Mouse (Mus musculus) small intestine, adult 2 months (tissue): ENCODE data around the gene Spred2. TPM values are rescaled to one million over a fixed set of nuclear protein-coding genes. Genes with fewer than 3 reads are reported as not detected.

Experiments
- H3K27ac ChIP-seq: fragments of 200-500 bp; 2 replicates; pipeline ENCODE4 v1.5.1; 2012; ENCODE audit warnings: low read depth, low read length, control low read depth, inconsistent platforms; ENCODE audit not compliant: insufficient read depth
- H3K27me3 ChIP-seq: fragments of 200-500 bp; 2 replicates; pipeline ENCODE4 v1.6.1; 2012; ENCODE audit warnings: mild to moderate bottlenecking, moderate library complexity, low read length, inconsistent platforms; ENCODE audit not compliant: control insufficient read depth, insufficient read depth
- H3K36me3 ChIP-seq: fragments of 200-500 bp; 2 replicates; pipeline ENCODE4 v1.6.1; 2012; ENCODE audit warnings: mild to moderate bottlenecking, low read length, control low read depth, inconsistent platforms; ENCODE audit not compliant: control insufficient read depth, insufficient read depth
- H3K4me1 ChIP-seq: fragments of 200-500 bp; 2 replicates; pipeline ENCODE4 v1.6.1; 2012; ENCODE audit warnings: low read length, inconsistent platforms, mixed read lengths; ENCODE audit not compliant: control insufficient read depth, insufficient read depth, insufficient read length
- H3K4me3 ChIP-seq: fragments of 200-500 bp; 2 replicates; pipeline ENCODE4 v1.5.1; 2012; ENCODE audit warnings: low read depth, mild to moderate bottlenecking, control low read depth, inconsistent platforms, low read length, moderate library complexity
- CTCF ChIP-seq: fragments of 200-500 bp; IDR thresholded peaks from 2 replicates; pipeline ENCODE4 v1.5.1; 2012; ENCODE audit warnings: low read depth, mild to moderate bottlenecking, control low read depth, inconsistent platforms, low read length, moderate library complexity, mixed read lengths; ENCODE audit not compliant: insufficient replicate concordance, insufficient read length; ENCODE audit errors: extremely low read depth
- POLR2A ChIP-seq: fragments of 200-500 bp; IDR thresholded peaks from 2 replicates; pipeline ENCODE4 v1.6.1; 2012; ENCODE audit warnings: low read depth, mild to moderate bottlenecking, control low read depth, inconsistent platforms, low read length, moderate library complexity
- WGBS: fragments of 180-500 bp; shearing (Covaris S2); methylation state at CpG from one replicate; pipeline ENCODE4 v1.1.7; 2018; 5-methylcytosine and 5-hydroxymethylcytosine counted together
- polyA plus RNA-seq: library from polyadenylated mRNA; depleted of rRNA; stranded (reverse); fragments of >200 nt; gene quantifications from 2 replicates; pipeline ENCODE4 v1.2.3, GENCODE M21; 2012

The Spred2 gene
- polyA plus RNA-seq, 1 experiment: 21.2 TPM

DNA sequence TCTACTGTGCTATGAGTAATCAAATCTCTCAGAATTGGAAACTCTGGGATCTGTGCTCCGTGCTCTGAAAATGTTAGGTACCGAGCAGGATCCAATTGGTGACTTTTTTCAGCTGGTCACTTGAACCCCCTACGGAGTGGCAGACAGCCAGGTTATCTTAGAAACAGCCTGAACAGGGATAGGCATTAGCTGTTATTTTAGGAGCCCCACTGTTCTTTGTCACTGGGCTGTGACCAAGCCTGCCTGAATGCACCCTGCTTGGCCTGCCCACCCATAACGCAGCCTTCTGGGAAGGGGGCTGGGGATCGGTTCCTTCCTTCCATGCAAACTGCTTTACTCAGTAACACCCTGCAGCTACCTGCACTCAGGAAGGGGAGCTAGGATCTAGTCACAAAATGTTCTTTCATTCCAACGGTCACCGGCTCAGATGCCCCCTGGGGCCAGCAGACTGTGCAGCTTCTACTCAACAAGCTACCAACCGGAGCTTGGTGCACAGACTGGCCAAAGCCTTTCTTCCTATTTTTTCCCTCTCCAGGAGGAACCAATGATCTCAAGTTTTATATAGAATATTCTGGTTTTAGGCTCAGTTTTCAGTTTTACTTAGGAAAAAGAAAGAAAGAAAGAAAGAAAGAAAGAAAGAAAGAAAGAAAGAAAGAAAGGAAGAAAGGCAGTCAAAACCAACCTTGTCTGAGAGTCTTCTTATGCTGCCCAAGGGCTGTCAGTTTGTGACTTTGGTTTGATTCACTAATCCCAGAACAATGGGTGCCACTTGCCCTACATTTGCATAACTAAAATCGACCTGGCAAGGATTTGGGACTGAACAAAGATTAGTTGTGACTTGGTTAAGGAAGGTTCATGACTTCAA, 6.6 kb upstream of the Spred2 start:
- Histone ChIP-seq H3K4me3 (no peak overlapping the region), H3K4me1 (peaks cover 3% of the 10 kb centered on the region; the same call in 1 of the 2 replicates), H3K27me3 (no peaks in the 10 kb centered on the region), H3K36me3 (no peaks in the 10 kb centered on the region), H3K27ac (no peak overlapping the region)
- TF ChIP-seq POLR2A: no peak
- WGBS: 86% methylated on average over 9 of the region's 9 CpGs

DNA sequence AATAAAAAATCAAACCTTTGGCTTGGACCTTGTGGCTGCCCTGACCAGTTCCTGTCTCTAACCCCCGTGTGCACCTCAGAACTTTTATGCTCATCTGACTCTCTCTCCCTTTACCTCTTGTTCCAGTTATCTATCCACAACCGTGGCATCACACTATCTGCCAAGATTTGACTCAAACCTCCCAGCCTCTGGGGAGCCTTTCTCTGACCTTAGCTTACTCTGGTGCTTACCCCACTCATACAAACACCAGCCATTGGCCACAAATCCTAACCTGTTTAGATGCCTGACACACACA, 6.0 kb upstream of the Spred2 start:
- peaks cover 3% of the 10 kb centered on the region; the same call in 1 of the 2 replicates for H3K4me1 ChIP-seq
- WGBS: 67% methylated on average over 2 of the region's 2 CpGs
- H3K36me3 ChIP-seq: no peaks in the 10 kb centered on the region
- no peak overlapping the region for H3K27ac ChIP-seq
- no peak for TF ChIP-seq POLR2A
- no peak for TF ChIP-seq CTCF
- no peaks in the 10 kb centered on the region for H3K27me3 ChIP-seq
- H3K4me3 ChIP-seq: no peak overlapping the region

DNA sequence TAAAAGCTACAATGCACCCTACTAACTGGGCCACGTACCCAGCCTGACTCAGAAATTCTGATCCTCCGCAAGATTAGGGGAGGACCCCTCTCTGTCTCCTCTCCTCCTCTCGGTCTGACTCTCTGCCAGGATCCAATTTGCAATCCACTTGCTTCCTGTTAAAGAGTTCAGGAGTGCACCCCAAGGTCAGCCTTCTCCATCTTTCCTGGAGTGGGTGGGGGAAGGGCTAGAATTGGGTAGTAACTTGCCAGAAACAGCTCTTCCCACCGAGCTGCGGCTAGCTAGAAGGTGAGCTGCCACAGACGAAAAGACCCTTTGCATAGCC, 4.8 kb upstream of the Spred2 start:
- TF ChIP-seq CTCF: 0 out of 2 replicates have a peak, but pooled peaks have one; percentile 2
- TF ChIP-seq POLR2A: no peak
- Histone ChIP-seq H3K36me3 (no peaks in the 10 kb centered on the region), H3K27me3 (no peaks in the 10 kb centered on the region), H3K4me1 (peaks cover 3% of the 10 kb centered on the region; the same call in 1 of the 2 replicates), H3K27ac (peak overlapping the region; percentile 86), H3K4me3 (peak overlapping the region; percentile 72)
- 2% methylated on average over 6 of the region's 6 CpGs for WGBS

DNA sequence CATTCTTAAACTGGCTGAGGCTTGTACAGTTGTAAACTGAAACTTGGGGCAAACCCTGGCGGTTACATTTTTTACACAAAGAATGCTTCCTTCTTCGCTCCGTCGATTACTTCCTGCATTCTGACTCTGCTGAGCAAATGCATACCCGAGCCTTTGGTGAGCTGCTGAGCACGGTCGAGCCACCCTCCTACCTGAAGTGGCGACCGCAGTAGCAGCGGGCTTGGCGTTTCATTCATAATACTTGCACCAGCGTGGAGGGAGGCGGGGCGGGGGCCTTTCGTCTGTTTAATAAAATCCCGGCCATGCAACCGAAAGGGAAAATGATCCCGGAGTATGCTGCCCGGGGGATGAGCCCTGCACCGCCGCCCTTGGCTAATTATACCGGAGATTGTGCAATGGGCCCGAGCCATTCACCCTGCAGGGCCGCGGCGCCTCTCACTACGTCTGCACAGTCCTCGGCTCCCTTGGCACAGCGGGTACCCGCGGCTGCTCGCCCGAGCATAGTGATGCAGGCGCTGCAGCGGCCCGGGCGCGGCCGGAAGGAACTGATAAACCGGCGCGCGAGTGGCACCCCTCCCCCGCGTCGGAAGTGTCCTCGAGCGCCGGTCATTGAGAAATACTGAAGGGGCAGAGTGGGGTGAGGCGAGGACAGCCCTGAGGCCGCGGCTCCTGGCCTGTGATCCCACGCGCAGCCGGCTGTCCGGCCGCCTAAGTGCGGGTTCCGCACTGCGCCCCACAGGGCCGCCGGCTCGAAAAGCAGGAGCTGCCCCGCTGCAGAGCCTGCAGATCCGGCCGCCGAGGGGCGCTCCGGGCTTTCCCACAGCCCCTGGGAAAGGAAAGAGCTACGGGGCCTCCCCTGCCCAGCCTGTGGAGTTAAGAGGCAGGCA, 4.1 kb upstream of the Spred2 start:
- H3K27ac ChIP-seq: peak overlapping the region; percentile 86
- peaks cover 3% of the 10 kb centered on the region; the same call in 1 of the 2 replicates for H3K4me1 ChIP-seq
- H3K36me3 ChIP-seq: no peaks in the 10 kb centered on the region
- peak overlapping the region; percentile 72 for H3K4me3 ChIP-seq
- WGBS: under 1% methylated on average over 70 of the region's 70 CpGs
- no peak; the same call in 1 of the 2 replicates for TF ChIP-seq POLR2A
- peak; percentile 54; the same call in 1 of the 2 replicates for TF ChIP-seq CTCF
- H3K27me3 ChIP-seq: no peaks in the 10 kb centered on the region

DNA sequence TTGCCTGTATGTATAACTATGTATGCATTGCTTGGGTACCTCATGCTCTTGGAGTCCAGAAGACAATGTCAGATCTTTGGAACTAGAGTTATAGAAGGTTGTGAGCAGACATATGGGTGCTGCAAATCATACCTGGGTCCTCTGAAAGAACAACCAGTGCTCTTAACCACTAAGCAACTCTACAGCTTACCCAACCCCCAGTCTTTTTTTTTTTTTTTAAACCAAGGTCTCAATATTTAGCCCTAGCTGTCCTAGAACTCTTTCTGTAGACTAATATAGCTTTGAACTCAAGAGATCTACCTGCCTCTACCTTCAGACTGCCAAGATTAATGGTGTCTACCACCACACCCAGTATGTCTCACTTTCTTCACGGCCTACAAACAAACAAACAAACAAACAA, 2.5 kb upstream of the Spred2 start:
- Histone ChIP-seq H3K36me3 (no peaks in the 10 kb centered on the region), H3K4me3 (no peak overlapping the region), H3K27ac (no peak overlapping the region), H3K27me3 (no peaks in the 10 kb centered on the region), H3K4me1 (peaks cover 11% of the 10 kb centered on the region)
- TF ChIP-seq CTCF (no peak), POLR2A (no peak)
- WGBS: 87% methylated on average over 1 of the region's 1 CpGs

DNA sequence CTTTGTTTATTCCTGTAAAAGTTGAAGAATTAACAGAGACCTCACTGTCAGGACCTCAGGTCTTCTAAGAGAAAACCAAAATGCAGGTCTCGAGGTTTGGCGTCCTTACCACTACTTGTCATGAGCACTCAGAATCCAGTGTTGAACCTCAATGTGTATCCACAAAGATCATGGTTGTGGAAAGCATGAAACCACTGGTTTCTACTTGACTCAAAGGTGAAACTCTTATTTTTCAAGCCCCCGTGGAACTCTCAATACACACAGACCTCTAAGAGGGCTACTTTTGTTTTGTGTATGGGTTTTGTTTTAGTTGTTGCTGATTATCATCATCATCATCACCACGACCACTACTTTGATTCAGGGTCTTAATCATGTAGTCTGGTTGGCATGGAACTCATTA, 2.0 kb upstream of the Spred2 start:
- Histone ChIP-seq H3K4me1 (peaks cover 14% of the 10 kb centered on the region), H3K27ac (no peak overlapping the region), H3K27me3 (no peaks in the 10 kb centered on the region), H3K4me3 (no peak overlapping the region), H3K36me3 (no peaks in the 10 kb centered on the region)
- TF ChIP-seq CTCF: no peak
- 87% methylated on average over 4 of the region's 4 CpGs for WGBS

DNA sequence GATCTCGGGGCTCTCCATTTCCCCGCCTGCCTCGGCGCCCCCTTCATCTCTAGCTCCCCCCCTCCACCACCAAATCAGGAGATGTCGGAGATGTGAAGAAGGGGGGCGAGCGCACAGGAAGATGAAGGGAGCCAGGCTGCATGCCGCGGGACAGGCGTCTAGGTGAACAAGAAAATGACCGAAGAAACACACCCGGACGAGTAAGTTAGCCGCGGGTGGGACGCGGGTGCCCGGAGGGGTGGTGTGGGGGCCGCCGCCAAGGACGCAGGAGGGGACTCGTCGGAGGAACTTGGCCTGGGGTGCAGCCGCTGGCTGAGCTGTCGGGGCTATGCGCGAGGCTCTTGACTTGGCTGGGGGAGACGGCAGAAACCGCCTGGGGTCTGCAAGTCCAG, 578 bp downstream of the Spred2 start:
- Histone ChIP-seq H3K36me3 (no peaks in the 10 kb centered on the region), H3K4me3 (peak overlapping the region; percentile 73), H3K27ac (peak overlapping the region; percentile 90), H3K27me3 (no peaks in the 10 kb centered on the region), H3K4me1 (peaks cover 26% of the 10 kb centered on the region)
- no peak for TF ChIP-seq POLR2A
- no peak for TF ChIP-seq CTCF
- under 1% methylated on average over 29 of the region's 29 CpGs for WGBS
